Mouse (Mus musculus) hindbrain, embryonic 11.5 days (tissue): Measurements from ENCODE around the gene Tex44. TPM values are rescaled to one million over a fixed set of nuclear protein-coding genes. Genes with fewer than 3 reads are reported as not detected.

Experiments used
- ATAC-seq: fragments of 200-750 bp; cut with Nextera tagmentation; 2 replicates; pipeline ENCODE4 v1.8.0; 2017; ENCODE audit warnings: mild to moderate bottlenecking, moderate TSS enrichment, moderate library complexity; ENCODE audit not compliant: low FRiP score
- DNase-seq: peaks from one replicate; pipeline ENCODE4 v3.0.0-alpha.2; 2015; ENCODE audit warnings: low spot score
- H3K27ac ChIP-seq: fragments of 300-500 bp; sonication (generic); 2 replicates; pipeline ENCODE4 v1.5.1; 2014; ENCODE audit warnings: mild to moderate bottlenecking, low read depth, low read length
- H3K27me3 ChIP-seq: fragments of 300-500 bp; sonication (generic); 2 replicates; pipeline ENCODE4 v1.6.1; 2014; ENCODE audit warnings: mild to moderate bottlenecking, low read length, moderate library complexity, mixed read lengths; ENCODE audit not compliant: control insufficient read depth, insufficient read depth
- H3K36me3 ChIP-seq: fragments of 300-500 bp; sonication (generic); 2 replicates; pipeline ENCODE4 v1.6.1; 2014; ENCODE audit warnings: mild to moderate bottlenecking, low read length, moderate library complexity, mixed read lengths; ENCODE audit not compliant: control insufficient read depth, insufficient read depth
- H3K4me1 ChIP-seq: fragments of 300-500 bp; sonication (generic); replicated peaks from 2 replicates; pipeline ENCODE4 v1.6.1; 2014; ENCODE audit warnings: low read length, mixed read lengths; ENCODE audit not compliant: control insufficient read depth, insufficient read depth
- H3K4me2 ChIP-seq: fragments of 300-500 bp; sonication (generic); replicated peaks from 2 replicates; pipeline ENCODE4 v1.6.1; 2014; ENCODE audit warnings: mild to moderate bottlenecking, low read depth, low read length
- H3K4me3 ChIP-seq: fragments of 300-500 bp; sonication (generic); 2 replicates; pipeline ENCODE4 v1.5.1; 2014; ENCODE audit warnings: low read depth, low read length
- H3K9ac ChIP-seq: fragments of 300-500 bp; sonication (generic); 2 replicates; pipeline ENCODE4 v1.6.1; 2014; ENCODE audit warnings: low read depth, low read length
- H3K9me3 ChIP-seq: fragments of 300-500 bp; sonication (generic); 2 replicates; pipeline ENCODE4 v1.6.1; 2016; ENCODE audit warnings: low read length; ENCODE audit not compliant: control insufficient read depth
- WGBS: fragments of 180-500 bp; shearing (Covaris S2); extraction: QIAGEN DNeasy Blood & Tissue Kit; methylation state at CpG from one replicate; pipeline ENCODE4 v1.1.7; 2014; 5-methylcytosine and 5-hydroxymethylcytosine counted together
- polyA plus RNA-seq: library from polyadenylated mRNA; unstranded; fragments of >200 nt; fragmentation: Nextera tagmentation; extraction: Ambion mirVana; gene quantifications from 2 replicates; pipeline ENCODE4 v1.2.1, GENCODE M21; 2014

The Tex44 gene
- polyA plus RNA-seq = 0.15 TPM in 1 of 2 replicates, not detected in the other

DNA sequence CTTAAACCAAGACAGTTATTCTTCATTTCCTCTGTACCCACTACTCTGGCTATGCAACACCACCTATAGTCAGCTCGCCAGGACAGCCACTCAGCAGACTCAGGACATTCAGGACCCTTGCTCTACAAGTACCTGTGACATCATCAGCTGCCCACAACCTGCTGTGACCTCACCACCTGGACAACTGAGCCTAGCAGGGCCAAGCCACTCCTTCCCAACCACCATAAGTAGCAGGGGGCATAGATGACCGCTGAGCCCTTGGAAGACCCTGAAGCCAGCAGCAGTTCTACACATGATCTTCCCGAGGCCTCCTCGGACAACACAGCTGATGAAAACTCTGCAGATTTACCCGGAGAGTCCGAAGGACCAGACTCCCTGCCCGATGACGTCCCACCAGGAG, at the start of gene Tex44, which contains the start of gene Nmur1:
Gene Tex44 (plus strand): TSS at position 202 of the 400 bp plus-strand sequence.
Gene Nmur1 (minus strand): TSS at position 101 of the 400 bp plus-strand sequence.
- Histone ChIP-seq H3K9ac (peak within 1 kb of the TSS; percentile 46), H3K27me3 (no peaks in the 10 kb centered on the region), H3K27ac (peak within 1 kb of the TSS; percentile 60), H3K4me1 (no peaks in the 10 kb centered on the region; the same call in 1 of the 2 replicates), H3K9me3 (no peaks in the 10 kb centered on the region), H3K36me3 (no peaks in the 10 kb centered on the region), H3K4me3 (no peak within 1 kb of the TSS), H3K4me2 (0 out of 2 replicates have a peak within 1 kb of the TSS, but pooled peaks have one; percentile 15)
- no peak for ATAC-seq
- 93% methylated on average over 8 of the region's 8 CpGs for WGBS
- DNase-seq = no peak

DNA sequence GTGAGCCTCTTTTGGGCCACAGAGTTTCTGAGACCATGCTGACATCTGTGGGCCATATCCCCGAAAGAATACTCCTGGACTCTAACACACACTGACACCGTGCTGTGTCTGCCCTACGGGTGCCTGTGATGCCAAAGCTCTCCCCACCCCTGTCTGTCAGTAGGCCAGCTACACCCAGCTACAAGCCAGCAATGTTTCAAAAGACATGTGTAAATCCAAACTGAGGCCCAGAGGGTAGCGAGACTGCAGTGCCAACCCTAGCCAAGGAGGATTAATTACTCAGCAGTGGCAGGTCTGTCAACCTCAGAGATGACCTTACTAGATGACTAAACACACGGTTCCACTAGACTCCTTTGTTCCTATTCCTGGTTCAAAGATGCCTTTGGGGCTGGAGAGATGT, 49.8 kb upstream of the Tex44 start:
- WGBS = 83% methylated on average over 5 of the region's 5 CpGs
- no peak overlapping the region for H3K4me3 ChIP-seq

DNA sequence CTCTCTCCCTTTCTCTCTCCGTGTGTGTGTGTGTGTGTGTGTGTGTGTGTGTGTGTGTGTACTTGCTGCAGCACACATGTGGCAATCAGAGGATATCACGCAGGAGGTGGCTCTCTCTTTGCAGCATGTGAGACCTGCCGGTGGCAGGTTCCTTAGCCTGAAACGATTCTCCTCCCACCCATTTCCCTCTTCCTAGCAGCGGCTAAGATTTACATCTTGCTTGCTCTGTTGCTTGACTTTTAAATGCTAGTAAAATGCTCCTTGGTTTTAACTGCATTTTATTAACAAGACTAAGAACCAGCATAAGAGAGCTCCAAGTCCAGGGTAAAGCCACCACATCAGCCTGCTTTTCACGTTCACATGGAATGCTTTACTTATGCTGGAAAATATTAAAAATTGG, 47.5 kb upstream of the Tex44 start:
- H3K27me3 ChIP-seq = no peaks in the 10 kb centered on the region
- ATAC-seq = no peak
- WGBS = 78% methylated on average over 5 of the region's 6 CpGs

More for the DNA sequence above, 49.8 kb upstream of the Tex44 start:
- Histone ChIP-seq H3K36me3 (no peaks in the 10 kb centered on the region), H3K9ac (no peak overlapping the region), H3K9me3 (no peaks in the 10 kb centered on the region), H3K4me1 (no peaks in the 10 kb centered on the region), H3K27me3 (no peaks in the 10 kb centered on the region), H3K27ac (no peak overlapping the region), H3K4me2 (no peak overlapping the region)
- DNase-seq (no peak), ATAC-seq (no peak)

GRCm38 (mm10) chr1:86379161-86379569, 47.0 kb upstream of the Tex44 start:
- 73% methylated on average over 9 of the region's 9 CpGs for WGBS
- Histone ChIP-seq H3K4me3 (no peak overlapping the region), H3K4me2 (no peak overlapping the region), H3K9me3 (no peaks in the 10 kb centered on the region), H3K27me3 (no peaks in the 10 kb centered on the region), H3K36me3 (no peaks in the 10 kb centered on the region), H3K9ac (no peak overlapping the region; the same call in 1 of the 2 replicates), H3K4me1 (no peaks in the 10 kb centered on the region), H3K27ac (no peak overlapping the region)
- no peak for ATAC-seq
- no peak for DNase-seq

More for the DNA sequence above, 47.5 kb upstream of the Tex44 start:
- Histone ChIP-seq H3K36me3 (no peaks in the 10 kb centered on the region), H3K27ac (no peak overlapping the region), H3K4me1 (no peaks in the 10 kb centered on the region), H3K4me3 (no peak overlapping the region), H3K9ac (no peak overlapping the region), H3K4me2 (no peak overlapping the region), H3K9me3 (no peaks in the 10 kb centered on the region)
- DNase-seq = no peak

DNA sequence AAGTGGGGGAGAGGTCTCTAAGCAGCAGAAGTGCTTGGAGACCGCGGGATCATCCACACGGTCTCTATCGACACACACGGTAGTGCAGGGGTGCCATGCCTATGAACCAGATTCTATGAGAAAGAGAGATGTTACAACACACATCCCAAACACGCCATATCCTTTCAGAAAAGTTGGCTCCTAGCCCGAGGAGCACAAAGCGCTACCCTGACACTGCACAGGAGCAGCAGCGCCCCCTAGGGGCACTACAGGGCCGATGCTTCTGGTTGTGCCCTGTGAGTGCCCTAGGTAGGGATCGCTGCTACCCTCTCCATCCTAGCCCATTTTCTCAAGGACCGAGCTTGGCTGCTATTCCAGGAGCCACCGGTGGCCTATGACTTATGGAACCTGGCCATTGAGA, 45.1 kb upstream of the Tex44 start:
- H3K4me3 ChIP-seq = no peak overlapping the region

GRCm38 (mm10) chr1:86389230-86389629, 36.9 kb upstream of the Tex44 start:
- peak; percentile 53; the same call in 1 of the 2 replicates for ATAC-seq
- Histone ChIP-seq H3K36me3 (no peaks in the 10 kb centered on the region), H3K4me3 (no peak overlapping the region), H3K27ac (no peak overlapping the region), H3K4me1 (no peaks in the 10 kb centered on the region), H3K9ac (no peak overlapping the region), H3K27me3 (no peaks in the 10 kb centered on the region), H3K9me3 (no peaks in the 10 kb centered on the region), H3K4me2 (no peak overlapping the region)
- DNase-seq = peak; percentile 87
- WGBS = 3% methylated on average over 11 of the region's 11 CpGs

More for the DNA sequence above, 45.1 kb upstream of the Tex44 start:
- Histone ChIP-seq H3K9ac (no peak overlapping the region), H3K4me1 (no peaks in the 10 kb centered on the region), H3K27ac (no peak overlapping the region), H3K4me2 (no peak overlapping the region), H3K36me3 (no peaks in the 10 kb centered on the region), H3K9me3 (no peaks in the 10 kb centered on the region), H3K27me3 (no peaks in the 10 kb centered on the region)
- no peak for ATAC-seq
- WGBS = 33% methylated on average over 13 of the region's 13 CpGs
- DNase-seq = peak; percentile 64

GRCm38 (mm10) chr1:86391425-86391824, 34.7 kb upstream of the Tex44 start:
- Histone ChIP-seq H3K9ac (no peak overlapping the region), H3K36me3 (no peaks in the 10 kb centered on the region), H3K27me3 (no peaks in the 10 kb centered on the region), H3K27ac (no peak overlapping the region), H3K4me1 (no peaks in the 10 kb centered on the region), H3K9me3 (no peaks in the 10 kb centered on the region), H3K4me3 (no peak overlapping the region), H3K4me2 (no peak overlapping the region)
- no peak for ATAC-seq
- WGBS = 65% methylated on average over 2 of the region's 2 CpGs
- no peak for DNase-seq

DNA sequence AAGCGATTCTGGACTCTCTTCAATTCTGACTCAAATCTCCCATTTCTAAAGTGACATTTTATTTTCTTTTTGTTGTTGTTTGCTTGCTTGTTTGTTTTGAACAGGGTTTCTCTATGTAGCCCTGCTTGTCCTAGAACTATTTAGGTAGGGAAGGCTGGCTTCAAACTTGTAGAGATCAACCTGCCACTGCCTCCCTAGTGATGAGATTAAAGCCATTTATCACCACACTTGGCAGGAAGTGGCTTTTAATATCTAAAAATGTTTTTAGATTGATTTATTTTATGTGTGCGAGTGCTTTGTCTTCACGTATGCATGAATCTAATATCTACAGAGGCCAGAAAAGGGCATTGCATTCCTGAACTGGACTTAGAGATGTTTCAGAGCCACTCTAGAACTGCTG, 32.9 kb upstream of the Tex44 start:
- no peak overlapping the region for H3K27ac ChIP-seq
- H3K9me3 ChIP-seq = no peaks in the 10 kb centered on the region
- 95% methylated on average over 3 of the region's 3 CpGs for WGBS
- no peak overlapping the region for H3K9ac ChIP-seq
- no peak overlapping the region for H3K4me3 ChIP-seq
- H3K4me1 ChIP-seq = no peaks in the 10 kb centered on the region
- H3K4me2 ChIP-seq = no peak overlapping the region
- no peak for ATAC-seq
- H3K36me3 ChIP-seq = no peaks in the 10 kb centered on the region
- no peak for DNase-seq
- H3K27me3 ChIP-seq = no peaks in the 10 kb centered on the region

DNA sequence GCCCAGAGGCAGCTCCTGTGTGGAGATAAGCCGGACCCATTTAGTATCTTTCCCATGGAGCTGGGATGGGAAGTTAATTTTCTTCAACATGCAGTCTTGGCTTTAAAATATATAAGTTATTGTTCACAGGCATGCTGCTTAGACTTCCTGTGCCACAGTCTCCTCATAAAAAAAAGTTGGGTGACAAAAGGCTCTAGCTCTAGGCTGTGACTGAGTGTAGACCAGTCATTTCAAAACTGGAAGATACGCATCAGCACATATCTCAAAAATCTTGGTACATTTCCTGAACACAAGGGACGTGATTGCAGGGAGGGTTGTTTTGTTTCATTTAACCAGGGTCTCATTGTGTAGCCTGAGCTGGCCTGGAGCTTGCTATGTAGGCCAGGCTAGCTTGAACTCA, 31.9 kb upstream of the Tex44 start:
- no peak overlapping the region for H3K4me3 ChIP-seq
- no peak for DNase-seq
- H3K4me1 ChIP-seq = no peaks in the 10 kb centered on the region
- no peaks in the 10 kb centered on the region for H3K36me3 ChIP-seq
- WGBS = 89% methylated on average over 3 of the region's 3 CpGs
- no peaks in the 10 kb centered on the region for H3K9me3 ChIP-seq
- no peak for ATAC-seq
- no peak overlapping the region for H3K4me2 ChIP-seq
- H3K9ac ChIP-seq = no peak overlapping the region
- H3K27ac ChIP-seq = no peak overlapping the region
- H3K27me3 ChIP-seq = no peaks in the 10 kb centered on the region
